Mouse (Mus musculus) spleen, adult 2 months (tissue): ENCODE data around the gene Gm13272.
"Not testable (repeated sequence)": the region's sequence is repeated elsewhere in the genome, so short reads cannot be mapped to it uniquely, and the experiment has no call there.

ENCODE experiments used
- CTCF ChIP-seq: fragments of 200-500 bp; IDR thresholded peaks from 2 replicates; pipeline ENCODE4 v1.5.1; 2011; ENCODE audit warnings: mild to moderate bottlenecking, inconsistent platforms; ENCODE audit not compliant: insufficient read depth, insufficient read length, insufficient replicate concordance; ENCODE audit errors: extremely low read depth
- POLR2A ChIP-seq: fragments of 200-500 bp; IDR thresholded peaks from 2 replicates; pipeline ENCODE4 v1.6.1; 2011; ENCODE audit warnings: low read depth, low read length, inconsistent platforms

DNA sequence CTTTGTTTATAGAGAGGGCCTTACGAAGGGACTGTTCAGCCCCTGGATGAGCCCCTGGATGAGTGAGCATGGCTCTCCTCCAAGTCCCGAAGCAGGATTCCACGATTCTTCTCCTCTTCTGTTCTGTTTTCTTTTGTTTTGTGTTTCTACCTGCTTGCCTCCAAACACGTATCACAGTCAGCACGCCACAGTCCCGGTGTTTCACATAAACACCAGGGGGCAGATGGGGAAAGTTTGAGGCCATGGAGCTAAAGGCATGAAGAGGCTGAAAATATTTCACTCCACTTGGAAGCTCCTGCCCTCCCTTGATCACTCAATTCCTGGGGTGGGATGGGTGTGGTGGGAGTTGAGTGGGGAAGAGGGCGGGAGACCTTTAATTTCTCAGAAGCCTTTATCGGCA, 17.9 kb upstream of the Gm13272 start:
- TF ChIP-seq CTCF, POLR2A: not testable (repeated sequence)
